Mouse (Mus musculus): Measurements from ENCODE around the gene Mesp1. TPM values are rescaled to one million over a fixed set of nuclear protein-coding genes. Genes with fewer than 3 reads are reported as not detected.
"Not testable (repeated sequence)": the region's sequence is repeated elsewhere in the genome, so short reads cannot be mapped to it uniquely, and the experiment has no call there.

Gene Mesp1
- polyA plus RNA-seq, 1 experiment from 2014 or later, result not detected

GRCm38 (mm10) chr7:79800336-79800735 lies 6.7 kb upstream of the Mesp1 start:
- H3K9ac ChIP-seq (ENCODE audit: low read length), result no peak overlapping the region
- 0 out of 2 replicates have a peak, but pooled peaks cover 2% of the 10 kb centered on the region for H3K27me3 ChIP-seq (ENCODE audit: control insufficient read depth, insufficient read depth, low read length)
- H3K4me3 ChIP-seq (ENCODE audit: low read length), result no peak overlapping the region
- 79% methylated on average over 4 of the region's 4 CpGs for WGBS
- H3K4me2 ChIP-seq (ENCODE audit: low read depth, low read length), result no peak overlapping the region
- no peaks in the 10 kb centered on the region for H3K9me3 ChIP-seq (replicated peaks; ENCODE audit: control insufficient read depth, low read length)
- H3K36me3 ChIP-seq (ENCODE audit: control insufficient read depth, insufficient read depth), result no peaks in the 10 kb centered on the region
- ATAC-seq (replicated peaks; ENCODE audit: extremely low read depth, insufficient read depth, low FRiP score), result no peak
- H3K27ac ChIP-seq (ENCODE audit: low read length), result no peak overlapping the region
- peaks cover 4% of the 10 kb centered on the region for H3K4me1 ChIP-seq (ENCODE audit: control insufficient read depth, insufficient read depth, low read length)

GRCm38 (mm10) chr7:79799506-79799905 lies 5.9 kb upstream of the Mesp1 start:
- 62% methylated on average over 6 of the region's 6 CpGs for WGBS
- no peak for ATAC-seq (replicated peaks; ENCODE audit: extremely low read depth, insufficient read depth, low FRiP score)

GRCm38 (mm10) chr7:79799048-79799447 lies 5.5 kb upstream of the Mesp1 start:
- H3K9ac ChIP-seq (ENCODE audit: low read length), result no peak overlapping the region
- H3K9me3 ChIP-seq (replicated peaks; ENCODE audit: control insufficient read depth, low read length), result no peaks in the 10 kb centered on the region
- ATAC-seq (replicated peaks; ENCODE audit: extremely low read depth, insufficient read depth, low FRiP score), result peak; percentile 30
- 2% methylated on average over 8 of the region's 8 CpGs for WGBS
- H3K27ac ChIP-seq (ENCODE audit: low read length), result no peak overlapping the region
- H3K4me3 ChIP-seq (ENCODE audit: low read length), result no peak overlapping the region
- no peaks in the 10 kb centered on the region for H3K36me3 ChIP-seq (ENCODE audit: control insufficient read depth, insufficient read depth)
- H3K4me2 ChIP-seq (ENCODE audit: low read depth, low read length), result no peak overlapping the region
- H3K4me1 ChIP-seq (ENCODE audit: control insufficient read depth, insufficient read depth, low read length), result peaks cover 1% of the 10 kb centered on the region
- H3K27me3 ChIP-seq (ENCODE audit: control insufficient read depth, insufficient read depth, low read length), result peaks cover 12% of the 10 kb centered on the region

More at GRCm38 (mm10) chr7:79799506-79799905, 5.9 kb upstream of the Mesp1 start:
- peaks cover 4% of the 10 kb centered on the region for H3K4me1 ChIP-seq (ENCODE audit: control insufficient read depth, insufficient read depth, low read length)
- H3K4me2 ChIP-seq (ENCODE audit: low read depth, low read length), result no peak overlapping the region
- H3K27ac ChIP-seq (ENCODE audit: low read length), result no peak overlapping the region
- no peak overlapping the region for H3K4me3 ChIP-seq (ENCODE audit: low read length)
- peaks cover 7% of the 10 kb centered on the region for H3K27me3 ChIP-seq (ENCODE audit: control insufficient read depth, insufficient read depth, low read length)
- no peaks in the 10 kb centered on the region for H3K36me3 ChIP-seq (ENCODE audit: control insufficient read depth, insufficient read depth)
- no peak overlapping the region for H3K9ac ChIP-seq (ENCODE audit: low read length)
- no peaks in the 10 kb centered on the region for H3K9me3 ChIP-seq (replicated peaks; ENCODE audit: control insufficient read depth, low read length)

- no peak for ATAC-seq (replicated peaks; ENCODE audit: extremely low read depth, insufficient read depth, low FRiP score)
- H3K4me2 ChIP-seq (ENCODE audit: low read depth, low read length), result no peak overlapping the region
- WGBS, result 29% methylated on average over 5 of the region's 5 CpGs
- peaks cover 16% of the 10 kb centered on the region for H3K27me3 ChIP-seq (ENCODE audit: control insufficient read depth, insufficient read depth, low read length)
- no peaks in the 10 kb centered on the region for H3K9me3 ChIP-seq (replicated peaks; ENCODE audit: control insufficient read depth, low read length)
- H3K4me3 ChIP-seq (ENCODE audit: low read length), result no peak overlapping the region
- H3K27ac ChIP-seq (ENCODE audit: low read length), result no peak overlapping the region
- no peaks in the 10 kb centered on the region for H3K36me3 ChIP-seq (ENCODE audit: control insufficient read depth, insufficient read depth)
- H3K4me1 ChIP-seq (ENCODE audit: control insufficient read depth, insufficient read depth, low read length), result no peaks in the 10 kb centered on the region
- no peak overlapping the region for H3K9ac ChIP-seq (ENCODE audit: low read length)
These were observed 5.0 kb upstream of the Mesp1 start for GRCm38 (mm10) chr7:79798606-79799005.

GRCm38 (mm10) chr7:79792635-79793421 lies 760 bp downstream of the Mesp1 start:
- Histone ChIP-seq H3K9ac (ENCODE audit: low read length) (peak overlapping the region; percentile 11), H3K4me2 (ENCODE audit: low read depth, low read length) (peak overlapping the region; percentile 76), H3K4me3 (ENCODE audit: low read length) (peak overlapping the region; percentile 45), H3K9me3 (replicated peaks; ENCODE audit: control insufficient read depth, low read length) (no peaks in the 10 kb centered on the region), H3K27ac (ENCODE audit: low read length) (no peak overlapping the region), H3K36me3 (ENCODE audit: control insufficient read depth, insufficient read depth) (no peaks in the 10 kb centered on the region), H3K4me1 (ENCODE audit: control insufficient read depth, insufficient read depth, low read length) (peaks cover 7% of the 10 kb centered on the region), H3K27me3 (ENCODE audit: control insufficient read depth, insufficient read depth, low read length) (peaks cover 58% of the 10 kb centered on the region)
- 1% methylated on average over 80 of the region's 80 CpGs for WGBS
- ATAC-seq (replicated peaks; ENCODE audit: extremely low read depth, insufficient read depth, low FRiP score), result no peak; the same call in 1 of the 2 replicates

- not testable (repeated sequence) for H3K36me3 ChIP-seq (ENCODE audit: control insufficient read depth, insufficient read depth); H3K27ac ChIP-seq (ENCODE audit: low read length); ATAC-seq (replicated peaks; ENCODE audit: extremely low read depth, insufficient read depth, low FRiP score); H3K4me3 ChIP-seq (ENCODE audit: low read length); H3K4me2 ChIP-seq (ENCODE audit: low read depth, low read length); H3K9ac ChIP-seq (ENCODE audit: low read length); H3K9me3 ChIP-seq (replicated peaks; ENCODE audit: control insufficient read depth, low read length); H3K4me1 ChIP-seq (ENCODE audit: control insufficient read depth, insufficient read depth, low read length)
- peaks cover 53% of the 10 kb centered on the region for H3K27me3 ChIP-seq (ENCODE audit: control insufficient read depth, insufficient read depth, low read length)
- 54% methylated on average over 2 of the region's 2 CpGs for WGBS
These were observed 3.8 kb downstream of the Mesp1 start for GRCm38 (mm10) chr7:79789812-79790211.

GRCm38 (mm10) chr7:79786295-79786694 lies 7.3 kb downstream of the Mesp1 start:
- Histone ChIP-seq H3K4me1 (ENCODE audit: control insufficient read depth, insufficient read depth, low read length) (peaks cover 3% of the 10 kb centered on the region; the same call in 1 of the 2 replicates), H3K36me3 (ENCODE audit: control insufficient read depth, insufficient read depth) (no peaks in the 10 kb centered on the region), H3K27me3 (ENCODE audit: control insufficient read depth, insufficient read depth, low read length) (peaks cover 21% of the 10 kb centered on the region), H3K4me2 (ENCODE audit: low read depth, low read length) (no peak overlapping the region), H3K9ac (ENCODE audit: low read length) (no peak overlapping the region), H3K4me3 (ENCODE audit: low read length) (no peak overlapping the region), H3K27ac (ENCODE audit: low read length) (no peak overlapping the region), H3K9me3 (replicated peaks; ENCODE audit: control insufficient read depth, low read length) (no peaks in the 10 kb centered on the region)
- 9% methylated on average over 6 of the region's 6 CpGs for WGBS
- peak; percentile 26; the same call in 1 of the 2 replicates for ATAC-seq (replicated peaks; ENCODE audit: extremely low read depth, insufficient read depth, low FRiP score)

- Histone ChIP-seq H3K4me2 (ENCODE audit: low read depth, low read length) (no peak overlapping the region), H3K9ac (ENCODE audit: low read length) (no peak overlapping the region), H3K27ac (ENCODE audit: low read length) (no peak overlapping the region), H3K9me3 (replicated peaks; ENCODE audit: control insufficient read depth, low read length) (no peaks in the 10 kb centered on the region), H3K36me3 (ENCODE audit: control insufficient read depth, insufficient read depth) (no peaks in the 10 kb centered on the region), H3K4me1 (ENCODE audit: control insufficient read depth, insufficient read depth, low read length) (peaks cover 5% of the 10 kb centered on the region), H3K27me3 (ENCODE audit: control insufficient read depth, insufficient read depth, low read length) (no peaks in the 10 kb centered on the region), H3K4me3 (ENCODE audit: low read length) (no peak overlapping the region)
- ATAC-seq (replicated peaks; ENCODE audit: extremely low read depth, insufficient read depth, low FRiP score), result no peak
- 68% methylated on average over 2 of the region's 2 CpGs for WGBS
These were observed 11.1 kb downstream of the Mesp1 start for GRCm38 (mm10) chr7:79782516-79782855.

GRCm38 (mm10) chr7:79781826-79782515 lies 11.6 kb downstream of the Mesp1 start:
- Histone ChIP-seq H3K36me3 (ENCODE audit: control insufficient read depth, insufficient read depth) (no peaks in the 10 kb centered on the region), H3K4me3 (ENCODE audit: low read length) (no peak overlapping the region), H3K9ac (ENCODE audit: low read length) (no peak overlapping the region), H3K27ac (ENCODE audit: low read length) (no peak overlapping the region), H3K4me2 (ENCODE audit: low read depth, low read length) (no peak overlapping the region), H3K4me1 (ENCODE audit: control insufficient read depth, insufficient read depth, low read length) (peaks cover 5% of the 10 kb centered on the region), H3K9me3 (replicated peaks; ENCODE audit: control insufficient read depth, low read length) (no peaks in the 10 kb centered on the region), H3K27me3 (ENCODE audit: control insufficient read depth, insufficient read depth, low read length) (no peaks in the 10 kb centered on the region)
- WGBS, result 79% methylated on average over 11 of the region's 11 CpGs
- no peak for ATAC-seq (replicated peaks; ENCODE audit: extremely low read depth, insufficient read depth, low FRiP score)
